9 mouse cellular contexts compared by ENCODE assay signal in genomic region chr19:53531416-53531815, GRCm38 (mm10). TPM values are rescaled to one million over a fixed set of nuclear protein-coding genes. Genes with fewer than 3 reads are reported as not detected.
DNase-seq lines count a peak whose midpoint lies in the region; ATAC-seq lines count a peak whose summit lies in the region.
"Had no signal": no experiment of that assay in that cellular context is flagged by ENCODE, and none has a peak within 500 bp of the region (broad histone marks: within the 10 kb centered on the region; RNA-seq: fewer than 3 reads in every experiment).

No protein-coding gene starts in this region.

- peaks cover 29% of the 10 kb centered on the region in 2 experiments for H3K4me1 ChIP-seq in heart, embryonic 14.5 days (ENCODE audit: control insufficient read depth in 2 of 2, insufficient read depth in 2 of 2, low read length in 2 of 2)

- no peaks in the 10 kb centered on the region for H3K9me3 ChIP-seq in heart, embryonic 14.5 days (ENCODE audit: control insufficient read depth, low read length)

- peak overlapping the region in 1 of 2 experiments; percentile 30; a peak in 2 of 4 replicates for H3K27ac ChIP-seq in heart, embryonic 14.5 days (replicated peaks in 1 of 2; ENCODE audit: control insufficient read depth in 1 of 2, insufficient read depth in 1 of 2, low read depth in 2 of 2, low read length in 2 of 2)

- H3K4me2 ChIP-seq in heart, embryonic 14.5 days (ENCODE audit: low read length), result peak overlapping the region; percentile 95

- H3K36me3 ChIP-seq in heart, embryonic 14.5 days (ENCODE audit: control insufficient read depth, insufficient read depth, low read length), result peaks cover 24% of the 10 kb centered on the region
- H3K36me3 ChIP-seq: G1E had no signal

- no peaks in the 10 kb centered on the region for H3K27me3 ChIP-seq in heart, embryonic 14.5 days (ENCODE audit: control insufficient read depth, insufficient read depth, low read length)

- no peak overlapping the region for H3K4me3 ChIP-seq in heart, embryonic 14.5 days (ENCODE audit: control insufficient read depth in 1 of 2, insufficient read depth in 1 of 2, low read depth in 1 of 2, low read length in 2 of 2)

- WGBS in heart, embryonic 14.5 days, result 28% methylated on average over 10 of the region's 10 CpGs

- no peak for DNase-seq in heart, adult 9 months (ENCODE audit: low spot score in 2 of 2)
- DNase-seq in urinary bladder, postnatal 14 days (ENCODE audit: low spot score), result peak; percentile 37
- no peak for DNase-seq in urinary bladder, postnatal 25 days (ENCODE audit: low spot score)
- peak; percentile 50 for DNase-seq in fibroblast of lung, adult 2 months (ENCODE audit: low read depth)
- DNase-seq in layer of hippocampus, postnatal 36 days, result no peak
- no peak for DNase-seq in gastrocnemius, adult 8-10 months (ENCODE audit: low spot score in 2 of 2)
- DNase-seq in right cerebral cortex, postnatal 4 days, result no peak

- ATAC-seq in heart, embryonic 14.5 days (ENCODE audit: insufficient number of reproducible peaks, insufficient read depth, low FRiP score, low read depth), result no peak

- H3K9ac ChIP-seq in heart, embryonic 14.5 days (ENCODE audit: low read length), result peak overlapping the region; percentile 49

RNA-seq across cellular contexts. Expression of gene Dusp5, which starts 2.5 kb away (rescaled TPM):
- 6.7 and 7.4 TPM in 2 replicates for polyA plus RNA-seq in heart, embryonic 14.5 days (2014; fragmentation: Nextera tagmentation; extraction: Ambion mirVana)
- total RNA-seq in layer of hippocampus, postnatal 36 days (2021), result 10 to 100 TPM; 23.6 to 27.0 TPM
- under 1 TPM; 0.19 to 0.74 (median 0.41) TPM for total RNA-seq in gastrocnemius, adult 8-10 months (2022)

RNA-seq across cellular contexts. Expression of gene Nutf2-ps1, which starts 57.5 kb away (rescaled TPM):
- polyA plus RNA-seq in heart, embryonic 14.5 days (2014; fragmentation: Nextera tagmentation; extraction: Ambion mirVana), result 276 and 280 TPM in 2 replicates
- total RNA-seq in layer of hippocampus, postnatal 36 days (2021), result 10 to 100 TPM; 38.5 to 45.8 TPM
- total RNA-seq in gastrocnemius, adult 8-10 months (2022), result 10 to 100 TPM; 46.2 to 86.0 (median 80.1) TPM

Comparison
In these comparisons a context has a peak if more than half of its experiments do, and no peak if none do; other contexts are left out.
1. DNase-seq: peak in urinary bladder, postnatal 14 days (single experiment) and fibroblast of lung, adult 2 months (single experiment); none in heart, adult 9 months (0 of 2), urinary bladder, postnatal 25 days (single experiment), layer of hippocampus, postnatal 36 days (0 of 2), gastrocnemius, adult 8-10 months (0 of 2) and right cerebral cortex, postnatal 4 days (single experiment).
2. RNA of gene Dusp5, which starts 2.5 kb away (total RNA-seq): 23.6 to 27.0 TPM in layer of hippocampus, postnatal 36 days; 0.19 to 0.74 TPM in gastrocnemius, adult 8-10 months; every median in the first group is over 10 times any median in the second.